Mouse (Mus musculus): ENCODE results near the gene Srpk1.
"Not testable (repeated sequence)": the region's sequence is repeated elsewhere in the genome, so short reads cannot be mapped to it uniquely, and the experiment has no call there.

Srpk1 gene

GRCm38 (mm10) chr17:28567541-28567940, 55.0 kb downstream of the Srpk1 start:
- in situ Hi-C loops (cut with MboI; ENCODE audit: low pct_unique_long_range_greater_than_20kb in 1 of 2, low sequenced_read_pairs in 2 of 2, unreplicated experiment in 1 of 2) = no loop called here

DNA sequence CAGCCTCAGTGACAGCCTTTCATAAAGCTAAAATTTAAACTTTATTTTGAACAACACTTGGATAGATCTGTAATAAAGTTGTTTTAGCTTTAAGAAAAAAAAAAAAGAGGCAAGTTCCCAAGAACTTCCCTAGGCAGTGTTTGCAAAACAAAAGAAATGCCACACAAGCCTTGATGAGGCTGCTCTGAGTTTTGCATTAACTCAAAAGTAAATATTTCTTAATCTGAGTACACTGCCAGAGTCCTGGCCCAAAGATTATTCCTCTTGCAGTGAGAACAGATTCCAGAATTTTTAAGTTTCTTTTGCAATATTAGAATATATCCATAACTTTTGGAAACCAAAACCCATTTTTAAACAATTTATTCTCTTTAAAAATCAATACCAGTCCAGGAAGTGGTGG, 57.3 kb downstream of the Srpk1 start:
- in situ Hi-C loops (cut with MboI; ENCODE audit: low pct_unique_long_range_greater_than_20kb in 1 of 2, low sequenced_read_pairs in 2 of 2, unreplicated experiment in 1 of 2) = no loop called here

DNA sequence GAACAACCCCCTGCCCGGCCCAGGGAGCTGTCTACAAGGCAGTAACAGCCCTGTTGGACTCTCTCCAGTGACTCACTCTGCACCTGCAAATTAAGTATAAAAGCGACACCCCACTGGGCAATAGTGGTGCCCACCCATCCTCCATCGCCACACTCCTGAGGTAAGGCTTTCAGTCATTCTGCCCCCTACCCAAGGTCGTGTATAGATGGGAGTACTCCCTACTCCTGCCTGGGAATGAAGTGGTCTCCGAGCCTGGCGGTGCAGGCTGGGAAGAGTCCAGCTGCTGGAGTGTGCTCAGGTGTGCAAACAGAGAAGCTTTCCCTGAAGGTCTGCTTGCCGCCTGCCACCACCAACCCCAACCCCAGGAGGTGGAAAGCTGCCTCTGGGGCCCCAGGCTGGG, 60.9 kb downstream of the Srpk1 start:
- in situ Hi-C loops (cut with MboI; ENCODE audit: low pct_unique_long_range_greater_than_20kb in 1 of 2, low sequenced_read_pairs in 2 of 2, unreplicated experiment in 1 of 2) = no loop called here

GRCm38 (mm10) chr17:28560598-28560997, 61.9 kb downstream of the Srpk1 start, which contains the start of gene Clps:
Gene Clps, minus strand, starts transcription at chr17:28560766.
- in situ Hi-C loops (cut with MboI; ENCODE audit: low pct_unique_long_range_greater_than_20kb in 1 of 2, low sequenced_read_pairs in 2 of 2, unreplicated experiment in 1 of 2) = no loop called here

DNA sequence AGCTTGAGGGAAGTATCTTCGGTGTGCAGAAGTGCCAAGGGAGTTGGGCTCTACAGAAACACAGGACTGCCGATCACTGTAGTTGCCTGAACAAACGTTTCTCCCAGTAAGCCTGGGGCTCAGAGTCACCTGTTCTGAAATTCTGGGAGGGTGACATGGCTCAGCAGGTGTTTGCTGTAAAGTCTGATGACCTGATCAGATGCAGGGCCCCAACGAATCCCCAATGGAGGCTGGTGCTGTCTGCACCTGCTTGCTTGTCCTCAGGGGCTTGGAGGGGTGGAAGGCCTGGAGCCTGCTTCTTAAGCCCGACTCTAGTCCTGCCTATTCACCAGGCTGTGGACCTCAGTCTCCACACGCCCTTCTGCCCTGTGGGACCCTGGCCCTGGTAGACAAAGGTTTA, 64.7 kb downstream of the Srpk1 start:
- in situ Hi-C loops (cut with MboI; ENCODE audit: low pct_unique_long_range_greater_than_20kb in 1 of 2, low sequenced_read_pairs in 2 of 2, unreplicated experiment in 1 of 2) = no loop called here

GRCm38 (mm10) chr17:28556635-28557396, 65.7 kb downstream of the Srpk1 start:
- in situ Hi-C loops (cut with MboI; ENCODE audit: low pct_unique_long_range_greater_than_20kb in 1 of 2, low sequenced_read_pairs in 2 of 2, unreplicated experiment in 1 of 2) = no loop called here

GRCm38 (mm10) chr17:28554021-28554420, 68.5 kb downstream of the Srpk1 start:
- in situ Hi-C loops (cut with MboI; ENCODE audit: low pct_unique_long_range_greater_than_20kb in 1 of 2, low sequenced_read_pairs in 2 of 2, unreplicated experiment in 1 of 2) = not testable (repeated sequence)

DNA sequence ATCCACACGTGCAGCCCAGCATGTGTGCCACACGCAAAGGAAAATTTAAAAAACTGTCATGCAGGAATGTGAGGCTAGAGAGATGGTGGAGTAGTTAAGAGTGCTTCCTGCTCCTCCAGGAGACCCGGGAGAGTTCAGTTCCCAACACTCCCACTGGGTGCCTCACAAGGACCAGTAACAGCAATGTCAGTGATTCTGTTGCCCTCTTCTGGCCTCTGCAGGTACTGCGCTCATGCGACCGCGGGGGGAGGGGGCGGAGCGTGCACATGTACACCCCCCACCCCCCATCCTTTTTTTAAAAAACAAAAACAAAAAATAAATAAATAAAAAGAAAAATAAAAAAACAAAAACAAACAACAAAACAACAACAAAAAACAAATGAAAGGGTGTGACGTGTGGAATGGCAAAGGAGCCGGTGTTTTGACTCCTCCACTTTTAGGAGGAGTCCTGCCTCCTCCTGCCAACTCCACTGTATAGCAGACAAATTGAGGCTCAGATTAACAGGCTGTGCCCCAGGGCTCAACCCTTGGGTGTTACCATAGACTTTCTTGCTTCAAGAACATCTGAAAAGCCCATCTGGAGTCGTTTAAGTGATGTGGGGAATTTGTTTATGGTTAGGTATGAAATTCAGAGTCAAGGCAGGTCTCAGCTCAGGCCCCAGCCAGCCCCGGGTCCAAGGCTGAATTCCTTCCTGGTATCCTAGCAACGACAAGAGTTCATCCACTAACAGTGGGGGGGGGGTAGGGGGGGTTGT, 69.3 kb downstream of the Srpk1 start:
- in situ Hi-C loops (cut with MboI; ENCODE audit: low pct_unique_long_range_greater_than_20kb in 1 of 2, low sequenced_read_pairs in 2 of 2, unreplicated experiment in 1 of 2) = no loop called here

DNA sequence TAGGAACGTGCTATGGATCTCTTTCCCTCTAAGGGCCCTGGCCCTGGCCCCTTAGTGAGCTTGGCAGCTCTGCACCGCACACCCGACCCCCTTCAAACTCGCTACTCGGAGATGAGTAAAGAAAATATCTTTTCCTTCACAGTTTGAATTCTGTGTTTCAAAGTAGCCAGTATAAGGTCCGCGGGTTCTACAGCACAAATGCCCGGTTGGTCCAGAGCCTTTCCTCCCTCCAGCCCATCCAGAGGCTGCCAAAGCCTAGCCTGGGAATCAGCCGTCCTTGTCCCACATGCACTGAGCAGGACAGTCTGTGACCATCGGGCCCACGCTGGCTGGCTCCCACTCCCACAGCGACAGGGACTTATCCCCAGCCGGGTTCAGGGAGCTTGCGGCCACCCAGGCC, 73.4 kb downstream of the Srpk1 start, which contains the start of gene Clpsl2:
Clpsl2 (plus strand) TSS at position 301 of the 400 bp plus-strand sequence.
- in situ Hi-C loops (cut with MboI; ENCODE audit: low pct_unique_long_range_greater_than_20kb in 1 of 2, low sequenced_read_pairs in 2 of 2, unreplicated experiment in 1 of 2) = no loop called here

DNA sequence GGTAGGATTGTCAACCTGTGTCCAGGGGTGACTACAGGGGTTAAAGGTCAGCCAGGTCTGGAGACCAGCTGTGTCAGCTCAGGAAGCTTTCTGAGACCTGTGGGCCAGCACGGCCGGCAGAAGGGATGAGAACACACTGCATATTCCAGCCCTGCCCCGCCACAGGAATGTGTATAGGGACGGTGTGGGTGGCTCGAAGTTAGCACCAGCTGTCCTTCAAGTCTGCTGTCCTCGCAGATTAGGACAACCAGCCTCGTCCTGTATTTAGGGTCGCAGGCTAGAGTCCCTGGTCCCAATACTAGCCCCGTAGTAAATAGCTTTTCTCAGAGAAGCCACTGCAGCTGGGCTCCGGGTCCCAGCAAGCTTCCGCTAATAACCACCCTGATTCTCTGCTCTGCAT, 74.0 kb downstream of the Srpk1 start:
- in situ Hi-C loops (cut with MboI; ENCODE audit: low pct_unique_long_range_greater_than_20kb in 1 of 2, low sequenced_read_pairs in 2 of 2, unreplicated experiment in 1 of 2) = no loop called here

GRCm38 (mm10) chr17:28546925-28547324, 75.6 kb downstream of the Srpk1 start:
- in situ Hi-C loops (cut with MboI; ENCODE audit: low pct_unique_long_range_greater_than_20kb in 1 of 2, low sequenced_read_pairs in 2 of 2, unreplicated experiment in 1 of 2) = no loop called here

DNA sequence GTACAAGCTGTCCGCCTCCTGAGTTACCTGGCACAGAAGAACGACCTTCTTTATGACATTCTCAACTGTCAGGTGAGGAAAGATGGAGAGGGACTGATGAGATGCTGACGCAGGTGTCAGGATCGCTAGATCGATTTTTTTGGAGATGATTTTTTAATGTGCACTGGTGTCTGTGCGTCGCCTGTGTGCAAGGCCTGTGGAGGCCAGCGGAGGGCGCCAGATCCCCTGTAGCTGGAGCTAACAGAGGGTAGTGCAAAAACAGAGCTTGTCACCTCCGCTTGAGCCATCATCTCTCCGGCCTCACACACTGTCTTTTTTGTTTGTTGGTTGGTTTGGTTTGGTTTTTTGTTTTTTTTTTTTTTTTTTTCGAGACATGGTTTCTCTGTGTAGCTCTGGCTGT, 84.6 kb downstream of the Srpk1 start:
- in situ Hi-C loops (cut with MboI; ENCODE audit: low pct_unique_long_range_greater_than_20kb in 1 of 2, low sequenced_read_pairs in 2 of 2, unreplicated experiment in 1 of 2) = loop anchor here (5.0 to 10.0 kb wide), 2 partner anchors 153 to 161 kb away; no protein-coding TSS in a partner anchor
